Mouse (Mus musculus): ENCODE data around the gene Lifr.

Gene Lifr

GRCm38 (mm10) chr15:7201421-7202380 lies 111.3 kb downstream of the Lifr start:
- DNase-seq (ENCODE audit: low spot score in 2 of 2), result no peak

- DNase-seq (ENCODE audit: low spot score in 2 of 2), result no peak
Observed at GRCm38 (mm10) chr15:7202981-7203380, 112.6 kb downstream of the Lifr start.

GRCm38 (mm10) chr15:7203606-7204330 lies 113.4 kb downstream of the Lifr start:
- DNase-seq (ENCODE audit: low spot score in 2 of 2), result no peak

GRCm38 (mm10) chr15:7204917-7205316 lies 114.5 kb downstream of the Lifr start:
- no peak for DNase-seq (ENCODE audit: low spot score in 2 of 2)

GRCm38 (mm10) chr15:7206110-7206509 lies 115.7 kb downstream of the Lifr start:
- no peak for DNase-seq (ENCODE audit: low spot score in 2 of 2)

GRCm38 (mm10) chr15:7207292-7207691 lies 116.9 kb downstream of the Lifr start:
- no peak for DNase-seq (ENCODE audit: low spot score in 2 of 2)

GRCm38 (mm10) chr15:7208180-7208579 lies 117.8 kb downstream of the Lifr start:
- no peak for DNase-seq (ENCODE audit: low spot score in 2 of 2)

- peak in 1 of 2 experiments; percentile 39 for DNase-seq (ENCODE audit: low spot score in 2 of 2)
Observed at GRCm38 (mm10) chr15:7213683-7214082, 123.3 kb downstream of the Lifr start.

- no peak for DNase-seq (ENCODE audit: low spot score in 2 of 2)
Observed at GRCm38 (mm10) chr15:7215845-7216244, 125.4 kb downstream of the Lifr start.

- DNase-seq (ENCODE audit: low spot score in 2 of 2), result no peak
Observed at GRCm38 (mm10) chr15:7216581-7217272, 126.3 kb downstream of the Lifr start.

- DNase-seq (ENCODE audit: low spot score in 2 of 2), result no peak
Observed at GRCm38 (mm10) chr15:7217273-7217598, 126.8 kb downstream of the Lifr start.

GRCm38 (mm10) chr15:7222809-7223208 lies 132.4 kb downstream of the Lifr start:
- DNase-seq (ENCODE audit: low spot score in 2 of 2), result peak in 1 of 2 experiments; percentile 33

- peak in 1 of 2 experiments; percentile 34 for DNase-seq (ENCODE audit: low spot score in 2 of 2)
Observed at GRCm38 (mm10) chr15:7224151-7224775, 133.8 kb downstream of the Lifr start.

- DNase-seq (ENCODE audit: low spot score in 2 of 2), result peak; percentile 77 to 87
Observed at GRCm38 (mm10) chr15:7226225-7226624, 135.8 kb downstream of the Lifr start.

- no peak for DNase-seq (ENCODE audit: low spot score in 2 of 2)
Observed at GRCm38 (mm10) chr15:7233393-7234090, 143.1 kb downstream of the Lifr start.

- DNase-seq (ENCODE audit: low spot score in 2 of 2), result no peak
Observed at GRCm38 (mm10) chr15:7239904-7240303, 149.5 kb downstream of the Lifr start.

- peak; percentile 46 to 55 for DNase-seq (ENCODE audit: low spot score in 2 of 2)
Observed at GRCm38 (mm10) chr15:7240950-7241349, 150.5 kb downstream of the Lifr start.

GRCm38 (mm10) chr15:7242161-7242850 lies 151.9 kb downstream of the Lifr start:
- DNase-seq (ENCODE audit: low spot score in 2 of 2), result no peak
